Mouse (Mus musculus) embryo, embryonic 11.5 days (tissue): ENCODE measurements at regions not wholly inside any gene's neighbourhood (a gene's known extent, or its start where the extent isn't known, plus 50 kb on each side); places are given as distances from the start of the nearest gene placed in this dataset.
"Not testable (repeated sequence)": the region's sequence is repeated elsewhere in the genome, so short reads cannot be mapped to it uniquely, and the experiment has no call there.

Source experiments
- DNase-seq: peaks from one replicate; pipeline ENCODE4 v3.0.0-alpha.2; 2012; ENCODE audit warnings: low read depth, low spot score

- DNase-seq: peak; percentile 23
Measured at GRCm38 (mm10) chr6:99938949-99939348, 212.8 kb upstream of the Prok2 start.

DNA sequence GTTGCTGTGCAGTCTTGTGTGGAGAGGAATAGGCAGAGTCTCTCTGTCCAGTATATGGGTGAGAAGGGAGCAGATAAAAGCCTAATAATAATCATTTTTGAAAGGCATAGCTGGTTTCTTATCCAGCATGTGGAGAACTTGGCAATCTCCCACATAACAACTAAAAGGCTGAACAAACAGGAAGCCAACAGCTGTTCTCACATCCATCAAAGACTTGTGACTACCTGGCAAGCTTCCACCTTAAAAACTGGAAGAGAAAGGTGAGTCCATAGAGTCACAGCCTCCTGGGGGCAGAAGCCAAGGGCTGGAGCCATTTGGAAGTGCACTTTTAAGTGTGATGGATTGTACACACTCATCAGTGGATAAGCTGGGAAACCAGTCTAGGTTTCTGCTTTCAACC is 210.5 kb upstream of the Prok2 start:
- DNase-seq: no peak

DNA sequence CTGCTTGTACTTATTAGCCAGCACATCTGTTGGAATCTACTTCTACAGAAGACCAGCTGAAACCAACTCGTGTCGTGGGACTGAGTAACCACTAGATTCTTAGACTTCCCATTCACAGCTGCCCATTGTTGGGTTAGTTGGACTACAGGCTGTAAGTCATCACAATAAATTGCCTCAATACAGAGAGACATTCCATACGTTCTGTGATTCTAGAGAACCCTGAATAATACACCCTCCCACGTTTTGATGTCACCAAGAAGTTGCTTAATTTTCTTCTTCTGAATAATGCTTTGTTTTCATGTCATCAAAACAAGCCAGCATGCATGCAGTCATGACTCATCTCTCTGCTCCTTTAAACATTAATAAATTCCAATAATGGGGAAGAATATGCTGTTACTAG is 209.2 kb upstream of the Prok2 start:
- no peak for DNase-seq

DNA sequence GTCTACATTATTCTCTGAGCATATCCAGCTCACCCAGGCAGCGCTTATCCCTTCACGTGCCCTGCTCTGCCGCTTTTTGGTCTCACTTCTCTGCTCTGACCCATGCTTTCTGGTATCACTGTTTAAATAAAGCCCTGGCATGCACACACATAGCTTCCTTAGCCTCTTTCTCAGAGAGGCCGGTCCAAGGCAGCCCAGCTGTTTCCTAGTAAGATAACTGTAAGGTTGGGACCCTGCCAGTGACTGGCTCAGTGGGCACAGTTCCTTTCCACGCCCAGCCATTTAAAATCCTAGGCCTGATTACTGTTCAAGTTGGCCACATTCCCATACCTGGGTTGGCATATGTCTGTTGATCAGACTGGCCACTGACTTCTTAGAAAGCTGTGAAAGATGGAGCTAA is 208.2 kb upstream of the Prok2 start:
- DNase-seq: no peak

- no peak for DNase-seq
Measured at GRCm38 (mm10) chr6:99933404-99933803, 207.2 kb upstream of the Prok2 start.

DNA sequence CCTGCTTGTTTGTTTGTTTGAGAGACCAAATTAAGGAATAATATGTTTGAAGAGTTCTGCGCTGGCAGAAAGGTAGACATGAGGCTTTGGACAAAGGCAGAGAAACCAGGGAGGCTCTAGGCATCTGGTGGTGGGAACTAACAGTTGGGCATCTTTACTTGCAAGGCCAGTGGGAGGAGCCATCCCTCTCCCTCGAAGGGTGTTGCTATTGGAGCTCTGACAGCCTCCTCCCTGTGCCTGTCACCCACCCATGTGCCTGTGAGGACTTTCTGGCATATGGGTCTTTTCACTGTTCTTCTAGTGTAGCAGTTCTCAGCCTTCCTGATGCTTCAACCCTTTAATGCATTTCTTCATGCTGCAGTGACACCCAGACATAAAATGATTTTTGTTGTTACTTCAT is 206.7 kb upstream of the Prok2 start:
- no peak for DNase-seq

DNA sequence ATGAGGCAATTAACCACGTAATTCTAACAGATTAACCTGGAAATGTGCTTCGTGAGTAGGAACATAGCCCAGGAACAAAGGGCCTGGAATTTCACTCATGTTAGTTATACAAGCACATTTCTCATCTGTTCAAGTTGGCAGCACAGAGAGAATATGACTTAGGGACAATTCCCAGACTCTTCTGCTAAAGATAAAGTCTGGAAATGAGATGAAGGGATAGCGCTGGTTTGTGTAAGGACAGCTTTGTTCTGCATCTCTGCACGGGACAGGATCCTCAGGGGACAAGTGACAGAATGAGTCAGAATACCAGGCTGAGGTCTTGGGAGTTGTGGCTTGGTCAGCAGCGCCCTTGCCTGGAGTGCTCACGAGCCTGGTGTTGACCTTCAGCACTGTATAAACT is 206.2 kb upstream of the Prok2 start:
- no peak for DNase-seq

DNA sequence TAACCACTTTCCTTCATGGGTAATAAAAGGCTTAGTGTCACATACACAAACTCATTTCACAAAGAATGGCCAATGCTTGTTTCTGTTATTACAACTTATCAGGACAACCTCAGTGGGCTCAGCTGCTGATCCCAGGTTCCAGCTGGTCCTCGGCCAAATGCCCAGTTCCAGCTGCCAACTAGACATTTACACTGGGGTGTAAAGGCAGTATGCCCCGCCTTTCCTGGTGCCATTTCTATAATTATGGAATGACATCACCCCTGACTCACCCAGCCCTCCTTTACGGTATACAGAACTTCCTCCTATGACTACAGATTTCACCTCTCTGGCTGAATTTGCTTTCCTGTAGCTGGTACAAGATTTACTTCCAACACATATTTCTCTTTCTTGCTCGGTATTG is 205.4 kb upstream of the Prok2 start:
- no peak for DNase-seq

DNA sequence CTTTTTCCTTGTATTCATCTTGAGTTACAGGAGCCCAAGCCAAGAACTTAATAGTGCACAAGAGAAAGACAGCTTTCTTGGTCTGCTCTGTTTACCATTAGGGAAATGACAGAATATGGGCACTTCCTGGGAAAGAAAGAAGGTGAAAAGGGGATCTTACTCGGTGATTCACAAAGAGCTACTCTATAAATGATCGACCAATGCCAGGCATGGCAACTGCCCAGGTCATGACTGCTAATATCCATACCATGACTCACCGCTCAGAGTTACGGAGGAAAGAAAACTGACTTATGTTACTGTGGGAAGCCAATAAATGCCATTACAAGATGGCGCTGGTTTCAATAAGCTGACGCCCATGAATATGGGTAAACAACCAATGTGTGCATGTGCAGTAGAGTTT is 204.1 kb upstream of the Prok2 start:
- DNase-seq: no peak

GRCm38 (mm10) chr6:99927933-99928555 is 201.9 kb upstream of the Prok2 start:
- DNase-seq: no peak

DNA sequence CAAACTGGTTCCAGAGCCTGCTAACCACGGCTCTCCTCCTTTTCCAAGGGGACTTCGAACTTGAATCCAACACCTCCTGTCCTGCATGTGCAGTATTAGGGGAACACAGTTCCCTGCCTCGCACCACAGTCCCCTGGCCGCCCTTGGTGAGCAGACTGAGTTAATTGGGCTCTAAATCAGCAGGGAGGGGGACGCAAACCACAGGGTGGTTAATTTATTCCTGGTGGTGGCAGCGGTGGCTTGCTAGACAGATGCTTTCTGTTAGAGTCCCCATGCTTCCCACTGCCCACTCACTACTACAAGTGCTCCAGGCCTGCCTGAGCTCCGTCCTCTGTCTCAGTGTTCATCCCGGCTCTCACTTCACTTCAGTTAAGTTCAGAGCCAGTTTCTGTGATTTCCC is 198.0 kb upstream of the Prok2 start:
- DNase-seq: no peak

- no peak for DNase-seq
Measured at GRCm38 (mm10) chr6:99921966-99922365, 195.8 kb upstream of the Prok2 start.

DNA sequence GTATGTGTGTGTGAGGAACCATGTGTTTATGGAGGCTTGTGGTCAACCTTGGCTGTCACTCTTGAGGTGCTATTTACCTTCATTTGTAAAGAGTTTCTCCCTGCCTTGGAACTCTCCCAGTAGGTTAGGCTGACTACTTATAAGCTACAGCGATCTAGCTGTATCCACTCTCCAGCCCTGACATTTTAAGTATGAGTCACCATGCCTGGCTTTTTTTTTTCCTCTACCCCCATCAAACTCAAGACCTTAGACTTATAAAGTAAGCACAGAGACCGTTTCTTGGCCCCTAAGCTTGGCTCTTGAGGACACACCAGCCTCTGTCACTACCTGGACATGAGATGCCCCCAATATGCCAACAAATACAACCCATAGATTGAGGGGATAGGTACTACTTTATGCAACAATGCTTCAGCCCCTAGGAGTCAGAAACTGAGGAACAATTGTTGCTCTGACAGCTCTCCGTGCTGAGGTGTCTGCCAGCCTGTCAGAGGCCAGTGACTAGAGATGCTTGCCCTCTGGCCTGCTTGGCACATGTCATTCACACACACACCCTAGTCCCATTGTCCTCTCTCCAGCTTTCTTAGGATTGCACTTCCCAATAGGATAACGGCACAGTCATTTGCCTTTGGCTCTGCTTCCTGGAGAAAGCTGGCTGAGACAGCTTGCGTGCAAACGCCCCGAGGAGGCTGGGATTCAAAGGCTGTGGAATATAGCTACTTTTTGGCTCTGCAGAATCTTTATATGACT is 193.8 kb upstream of the Prok2 start:
- DNase-seq: no peak

DNA sequence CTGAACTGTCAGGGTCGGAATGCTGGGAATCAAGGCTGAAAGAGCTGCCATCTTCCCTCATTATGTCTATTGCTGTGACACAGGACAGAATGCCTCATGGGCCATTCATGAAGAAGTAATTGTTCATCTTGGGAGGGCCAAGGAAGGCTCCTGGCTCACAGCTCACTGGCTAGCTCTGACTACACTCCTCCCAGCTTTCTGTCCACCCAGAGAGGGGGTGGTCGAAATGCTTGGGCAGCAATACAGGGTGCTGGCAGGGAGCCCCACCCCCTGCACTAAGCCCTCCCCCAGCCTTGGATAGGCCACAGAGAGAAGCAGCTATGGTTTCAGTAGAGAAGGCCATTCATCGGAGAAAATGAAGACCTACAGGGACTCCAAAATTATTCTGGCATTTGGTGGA is 192.2 kb upstream of the Prok2 start:
- no peak for DNase-seq

DNA sequence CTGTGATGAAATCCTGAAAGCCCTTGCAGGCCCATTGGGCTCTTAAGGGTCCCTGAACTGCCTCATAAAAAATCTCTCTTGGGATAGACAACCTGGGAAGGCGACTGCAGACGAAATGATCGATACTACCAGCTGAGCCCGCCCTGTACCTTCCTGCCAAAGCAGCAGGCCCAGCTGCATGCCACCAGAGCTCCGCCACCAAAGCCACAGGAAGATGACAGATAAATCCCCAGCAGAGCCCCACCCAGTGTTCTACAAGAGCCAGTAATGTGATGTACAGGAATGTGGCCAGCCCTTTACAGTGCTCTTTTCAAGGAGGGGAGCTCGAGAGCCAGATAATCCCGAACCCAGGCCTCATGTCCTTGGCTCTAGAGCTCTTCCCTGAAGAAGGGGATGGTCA is 183.7 kb upstream of the Prok2 start:
- DNase-seq: no peak

- no peak for DNase-seq
Measured at GRCm38 (mm10) chr6:99909459-99909858, 183.3 kb upstream of the Prok2 start.

DNA sequence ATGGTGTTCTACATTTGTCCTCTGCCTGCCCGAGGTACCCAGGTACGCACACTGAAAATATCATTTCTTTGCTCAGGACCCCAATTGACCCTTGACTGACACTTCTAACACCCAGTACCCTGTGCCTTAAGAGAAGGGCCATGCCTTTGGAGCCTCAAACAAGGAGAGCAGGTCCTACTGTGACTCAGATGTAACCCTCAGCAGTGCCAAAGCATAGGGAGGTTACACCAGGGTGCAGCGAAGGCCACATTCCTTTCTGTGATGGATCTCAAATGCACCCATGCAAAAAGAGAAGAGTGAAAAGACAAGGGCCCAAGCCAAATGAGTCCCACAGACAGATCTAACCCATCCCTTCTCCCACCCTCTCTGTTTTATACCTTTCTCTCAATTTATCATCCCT is 181.9 kb upstream of the Prok2 start:
- no peak for DNase-seq

DNA sequence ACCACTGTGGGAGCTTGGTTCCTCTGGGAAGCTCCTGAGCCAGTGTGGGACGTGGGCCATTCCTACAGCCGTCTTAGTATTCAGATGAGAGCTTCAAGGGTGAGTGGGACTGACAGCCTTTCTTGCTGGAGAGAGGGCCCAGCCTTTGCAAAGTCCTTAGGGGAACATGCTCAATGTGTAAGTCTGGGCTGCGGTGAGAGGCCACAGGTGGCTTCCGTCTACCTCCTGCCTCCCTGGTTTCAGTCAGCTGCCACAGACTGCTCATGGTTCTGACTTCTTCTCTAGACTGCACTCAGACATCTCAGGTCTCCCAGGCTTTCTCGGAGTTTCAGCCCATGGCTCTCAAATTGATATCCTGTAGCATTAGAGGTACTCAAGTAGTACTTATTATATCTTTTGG is 179.0 kb upstream of the Prok2 start:
- DNase-seq: no peak

DNA sequence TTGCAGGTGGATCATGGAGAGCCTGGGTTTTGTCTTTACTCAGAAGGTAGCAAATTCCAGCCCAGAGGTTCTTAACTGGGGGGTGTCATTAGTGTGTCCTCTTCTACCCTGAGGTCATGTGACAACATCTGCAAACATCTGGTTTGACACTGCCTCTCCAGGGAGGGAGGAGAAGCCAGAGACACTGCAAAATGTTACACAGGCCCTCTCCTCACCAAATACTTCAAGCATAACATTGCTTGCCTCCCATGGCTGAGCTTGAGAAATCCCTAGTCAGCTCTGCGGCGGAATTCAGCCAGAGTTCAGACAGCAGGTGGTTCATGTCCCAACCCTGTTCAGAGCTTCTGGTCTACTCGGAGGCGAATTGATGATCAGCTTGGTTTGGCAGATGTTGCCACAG is 178.4 kb upstream of the Prok2 start:
- no peak for DNase-seq

GRCm38 (mm10) chr6:99904044-99904443 is 177.9 kb upstream of the Prok2 start:
- DNase-seq: not testable (repeated sequence)

DNA sequence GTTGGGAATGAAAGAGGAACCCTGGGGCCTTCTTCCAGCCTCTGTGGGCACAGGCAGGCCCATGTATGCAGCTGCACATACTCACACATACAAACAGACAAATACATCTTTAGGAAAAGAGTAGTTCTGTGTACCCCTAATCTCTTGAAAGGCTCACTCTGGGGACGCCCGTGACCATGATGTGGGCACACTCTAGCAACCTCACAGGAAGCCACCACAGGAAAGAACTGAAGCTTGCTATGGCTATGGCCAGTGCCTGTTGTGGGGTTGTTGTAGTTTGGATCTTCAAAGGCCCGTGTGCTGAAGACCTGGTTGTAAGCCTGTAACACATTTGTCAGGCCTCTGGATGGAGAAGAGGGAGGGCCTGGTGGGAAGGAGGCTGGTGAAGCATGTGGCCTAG is 175.4 kb upstream of the Prok2 start:
- no peak for DNase-seq

- no peak for DNase-seq
Measured at GRCm38 (mm10) chr6:99901146-99901545, 175.0 kb upstream of the Prok2 start.

DNA sequence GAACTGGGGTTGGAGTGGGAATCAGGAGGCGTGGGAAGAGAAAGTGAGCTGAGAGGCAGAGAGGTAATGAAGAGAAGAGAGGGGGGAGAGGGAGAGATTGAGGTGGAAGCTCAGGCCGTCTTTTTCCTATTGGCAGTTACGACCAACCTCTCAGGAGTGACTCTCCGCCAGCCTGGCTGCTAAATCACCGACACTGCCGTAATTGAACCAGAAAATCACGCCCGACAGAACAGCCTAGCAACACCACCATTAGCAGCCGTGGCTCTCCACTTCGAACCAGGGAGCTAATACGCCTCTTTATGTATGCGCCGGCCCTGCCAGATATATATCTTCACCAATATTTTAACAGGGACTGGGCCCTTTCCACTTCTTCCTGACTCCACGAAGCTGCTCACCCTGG is 173.5 kb upstream of the Prok2 start:
- no peak for DNase-seq

GRCm38 (mm10) chr6:99898077-99898476 is 171.9 kb upstream of the Prok2 start:
- no peak for DNase-seq
